Mouse (Mus musculus) C2C12 (cell line): ENCODE data around the gene Acsl4. TPM values are rescaled to one million over a fixed set of nuclear protein-coding genes. Genes with fewer than 3 reads are reported as not detected.

Experiments used
- H3K27me3 ChIP-seq: one replicate; pipeline ENCODE4 v1.6.1; 2011; ENCODE audit not compliant: control insufficient read depth, insufficient read depth, insufficient read length
- H3K36me3 ChIP-seq: one replicate; pipeline ENCODE4 v1.6.1; 2011; ENCODE audit not compliant: control insufficient read depth, insufficient read depth
- H3K4me3 ChIP-seq: one replicate; pipeline ENCODE4 v1.5.1; 2011; ENCODE audit warnings: mild to moderate bottlenecking, control low read depth; ENCODE audit not compliant: poor library complexity, insufficient read depth, severe bottlenecking
- H3K79me2 ChIP-seq: one replicate; pipeline ENCODE4 v1.6.1; 2011; ENCODE audit not compliant: control insufficient read depth, insufficient read depth
- H3K79me3 ChIP-seq: one replicate; pipeline ENCODE4 v1.6.1; 2011; ENCODE audit warnings: low read depth, control low read depth
- H3ac ChIP-seq: one replicate; pipeline ENCODE3; 2011; ENCODE audit warnings: low read depth; ENCODE audit not compliant: control insufficient read depth, insufficient read length
- CEBPB ChIP-seq: IDR thresholded peaks from one replicate; pipeline ENCODE4 v1.6.1; 2011; ENCODE audit warnings: low read depth, mild to moderate bottlenecking, control low read depth, moderate library complexity
- CTCF ChIP-seq: IDR thresholded peaks from one replicate; pipeline ENCODE4 v1.5.1; 2011; ENCODE audit not compliant: control insufficient read depth, insufficient read depth, insufficient read length
- FOSL1 ChIP-seq: IDR thresholded peaks from one replicate; pipeline ENCODE4 v1.8.0; 2011; ENCODE audit warnings: mild to moderate bottlenecking, low read length; ENCODE audit not compliant: poor library complexity, insufficient read depth, severe bottlenecking
- MAX ChIP-seq: IDR thresholded peaks from one replicate; pipeline ENCODE4 v1.6.1; 2011; ENCODE audit warnings: mild to moderate bottlenecking, control low read depth
- MYOD1 ChIP-seq: IDR thresholded peaks from one replicate; pipeline ENCODE4 v1.6.1; 2011; ENCODE audit warnings: low read depth; ENCODE audit not compliant: control insufficient read depth, insufficient read length
- MYOG ChIP-seq: IDR thresholded peaks from one replicate; pipeline ENCODE4 v1.6.1; 2011; ENCODE audit not compliant: control insufficient read depth, insufficient read length; ENCODE audit errors: extremely low read depth
- USF1 ChIP-seq: IDR thresholded peaks from one replicate; pipeline ENCODE4 v1.6.1; 2011; ENCODE audit warnings: low read depth, mild to moderate bottlenecking, control low read depth, moderate library complexity
- polyA plus RNA-seq: library from polyadenylated mRNA; unstranded; fragments of >200 nt; fragmentation: generic; extraction: Trizol; gene quantifications from one replicate; pipeline ENCODE4 v1.2.1, GENCODE M21; 2012; ENCODE audit warnings: missing spikeins

Acsl4 gene
- polyA plus RNA-seq, 1 experiment: 10.1 TPM

DNA sequence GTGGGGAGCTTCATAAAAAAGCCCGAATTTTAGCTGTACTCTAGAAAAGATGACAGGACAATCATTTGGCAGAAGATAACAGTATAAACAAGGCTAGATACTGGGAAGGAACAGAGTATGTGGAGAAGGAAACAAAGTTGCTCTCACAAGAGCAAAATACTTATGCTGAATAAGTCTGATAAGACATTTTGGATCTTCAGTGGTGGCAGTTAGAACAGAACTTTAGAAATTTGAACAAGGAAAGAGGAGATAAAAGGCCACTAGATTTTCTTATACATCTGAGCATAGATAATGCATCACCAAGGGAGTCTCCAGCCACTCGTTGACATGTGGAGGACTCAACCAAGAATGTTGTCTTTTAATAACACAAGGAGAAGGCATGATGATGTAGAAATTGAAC is 23.5 kb upstream of the Acsl4 start:
- no peak overlapping the region for H3K4me3 ChIP-seq
- H3K36me3 ChIP-seq: no peaks in the 10 kb centered on the region
- TF ChIP-seq USF1: no peak
- no peak for TF ChIP-seq FOSL1
- no peak for TF ChIP-seq MYOG
- no peak for TF ChIP-seq CTCF
- no peak for TF ChIP-seq CEBPB
- TF ChIP-seq MYOD1: no peak
- H3K27me3 ChIP-seq: no peaks in the 10 kb centered on the region
- no peaks in the 10 kb centered on the region for H3K79me3 ChIP-seq
- H3ac ChIP-seq: no peak overlapping the region
- no peaks in the 10 kb centered on the region for H3K79me2 ChIP-seq

DNA sequence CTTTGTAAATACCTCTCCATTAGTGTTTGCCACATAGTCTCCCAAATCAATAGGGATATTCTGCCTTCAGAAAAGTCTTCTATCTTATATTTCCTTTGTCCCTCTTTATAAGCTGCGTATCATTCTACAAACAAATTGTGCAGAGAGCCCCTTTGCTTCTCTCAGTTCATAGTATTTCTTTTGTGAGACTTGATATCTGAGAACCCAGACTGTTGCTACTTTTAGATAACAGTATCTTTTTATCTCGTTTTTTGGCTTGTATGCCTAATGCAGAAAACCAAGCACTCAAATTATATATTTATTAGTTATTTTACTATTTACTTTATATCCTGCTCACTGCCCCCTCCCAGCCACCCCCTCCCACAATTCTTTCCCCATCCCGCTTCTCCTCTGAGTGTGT is 19.7 kb upstream of the Acsl4 start:
- Histone ChIP-seq H3ac (no peak overlapping the region), H3K36me3 (no peaks in the 10 kb centered on the region), H3K27me3 (no peaks in the 10 kb centered on the region), H3K79me2 (no peaks in the 10 kb centered on the region), H3K79me3 (no peaks in the 10 kb centered on the region), H3K4me3 (no peak overlapping the region)
- no peak for TF ChIP-seq FOSL1
- no peak for TF ChIP-seq MYOD1
- no peak for TF ChIP-seq CEBPB
- no peak for TF ChIP-seq USF1

DNA sequence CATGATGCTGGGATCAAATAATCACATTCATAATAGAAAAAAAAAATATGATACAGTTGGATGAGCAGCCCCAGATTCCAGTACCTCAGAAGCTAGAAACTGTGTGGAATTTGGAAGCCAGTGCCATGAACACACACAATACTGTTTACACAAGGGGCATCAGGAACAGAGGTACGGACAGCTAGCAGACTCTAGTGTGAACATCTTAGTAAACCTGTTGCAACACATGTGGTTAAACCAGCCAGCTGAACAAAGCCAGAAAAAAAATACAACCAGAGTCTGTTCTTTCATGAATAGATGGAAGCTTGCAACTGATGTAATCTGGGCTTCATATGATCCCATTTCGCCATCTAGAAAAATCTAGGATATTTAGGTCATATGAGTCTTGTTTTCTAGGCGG is 19.0 kb upstream of the Acsl4 start:
- Histone ChIP-seq H3K79me3 (no peaks in the 10 kb centered on the region), H3K79me2 (no peaks in the 10 kb centered on the region), H3K36me3 (no peaks in the 10 kb centered on the region), H3ac (no peak overlapping the region), H3K4me3 (no peak overlapping the region), H3K27me3 (no peaks in the 10 kb centered on the region)
- no peak for TF ChIP-seq CTCF
- TF ChIP-seq MYOD1: no peak
- no peak for TF ChIP-seq CEBPB
- TF ChIP-seq MYOG: no peak
- no peak for TF ChIP-seq MAX
- TF ChIP-seq USF1: no peak
- TF ChIP-seq FOSL1: no peak

DNA sequence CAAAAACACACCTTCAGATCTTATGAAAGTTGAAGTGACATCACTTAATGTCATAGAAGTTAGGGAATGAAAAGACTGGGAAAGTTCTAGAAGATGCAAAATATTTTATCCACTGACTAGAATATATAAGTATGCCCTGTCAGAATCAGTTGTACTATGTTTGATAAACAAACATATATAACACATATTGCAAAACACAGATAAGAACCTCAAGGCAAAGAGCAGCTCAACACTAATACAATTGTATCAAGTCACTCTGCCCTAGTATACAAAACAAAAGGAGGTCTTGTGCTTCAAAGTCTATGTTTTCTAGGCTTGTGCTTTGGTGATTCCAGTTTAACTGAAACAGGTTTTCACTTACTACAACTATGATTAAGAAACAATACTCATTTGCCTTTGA is 12.8 kb upstream of the Acsl4 start:
- no peak overlapping the region for H3ac ChIP-seq
- H3K27me3 ChIP-seq: no peaks in the 10 kb centered on the region
- no peaks in the 10 kb centered on the region for H3K79me2 ChIP-seq
- no peak overlapping the region for H3K4me3 ChIP-seq
- no peaks in the 10 kb centered on the region for H3K36me3 ChIP-seq
- H3K79me3 ChIP-seq: no peaks in the 10 kb centered on the region
- TF ChIP-seq MYOG (no peak), CEBPB (no peak), MYOD1 (no peak), FOSL1 (no peak), USF1 (no peak), MAX (no peak), CTCF (no peak)

DNA sequence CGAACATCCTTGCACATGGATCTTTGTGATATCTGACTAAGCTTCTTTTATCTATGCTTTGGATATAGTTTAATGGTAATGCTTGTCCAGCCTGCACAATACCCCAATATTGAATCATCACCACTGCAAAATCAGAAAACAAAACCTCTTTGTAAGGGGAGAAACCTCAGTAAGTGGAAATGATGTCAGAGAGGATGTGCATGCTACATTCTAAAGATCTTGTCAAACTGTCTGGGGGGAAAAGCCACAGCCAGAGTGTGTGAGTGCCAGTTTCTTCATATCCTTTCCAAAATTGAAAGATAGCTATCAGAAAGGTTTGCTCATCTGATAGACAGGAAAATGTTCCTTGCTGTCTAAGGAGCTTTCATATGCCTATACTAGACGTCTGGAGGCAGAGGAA is 8.3 kb upstream of the Acsl4 start:
- H3K79me2 ChIP-seq: no peaks in the 10 kb centered on the region
- H3ac ChIP-seq: no peak overlapping the region
- H3K4me3 ChIP-seq: no peak overlapping the region
- no peaks in the 10 kb centered on the region for H3K79me3 ChIP-seq
- no peaks in the 10 kb centered on the region for H3K36me3 ChIP-seq
- H3K27me3 ChIP-seq: no peaks in the 10 kb centered on the region
- TF ChIP-seq MYOG (no peak), MYOD1 (no peak), FOSL1 (no peak), MAX (no peak), USF1 (no peak), CEBPB (no peak)

DNA sequence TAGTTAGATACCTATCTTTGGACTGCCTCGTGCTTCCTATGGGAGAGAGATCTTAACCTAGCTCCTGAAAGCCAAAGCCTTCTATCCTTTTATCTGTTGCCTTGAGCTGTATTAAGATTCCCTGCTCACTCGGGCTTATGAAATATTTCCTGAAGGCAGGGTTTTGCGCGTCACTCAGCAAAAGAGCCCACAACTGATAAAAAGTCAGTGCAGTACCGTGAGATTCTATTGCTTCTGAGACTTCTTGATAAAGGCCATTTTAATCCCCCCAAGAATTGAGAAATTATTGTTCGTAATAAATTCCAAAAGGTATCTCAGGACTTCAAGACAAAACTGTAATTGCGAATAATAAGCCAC is 552 bp upstream of the Acsl4 start:
- no peak for TF ChIP-seq MYOD1
- no peak for TF ChIP-seq CTCF
- no peak for TF ChIP-seq MYOG
- TF ChIP-seq MAX: no peak
- no peak for TF ChIP-seq USF1
- no peak for TF ChIP-seq FOSL1
- TF ChIP-seq CEBPB: no peak
- H3ac ChIP-seq: peak overlapping the region; percentile 68
- peaks cover 42% of the 10 kb centered on the region for H3K79me2 ChIP-seq
- H3K4me3 ChIP-seq: peak overlapping the region; percentile 29
- no peaks in the 10 kb centered on the region for H3K27me3 ChIP-seq
- peaks cover 32% of the 10 kb centered on the region for H3K79me3 ChIP-seq
- no peaks in the 10 kb centered on the region for H3K36me3 ChIP-seq
